Mouse (Mus musculus) erythroblast, embryonic 14.5 days (primary cell): ENCODE data around the gene Olfr1175-ps. TPM values are rescaled to one million over a fixed set of nuclear protein-coding genes. Genes with fewer than 3 reads are reported as not detected.

ENCODE experiments used
- H3K27me3 ChIP-seq: 2 replicates; pipeline ENCODE4 v1.6.1; 2012; ENCODE audit warnings: inconsistent platforms; ENCODE audit not compliant: control insufficient read depth
- H3K36me3 ChIP-seq: 2 replicates; pipeline ENCODE4 v1.6.1; 2012; ENCODE audit warnings: mild to moderate bottlenecking, inconsistent platforms; ENCODE audit not compliant: control insufficient read depth
- H3K4me1 ChIP-seq: 2 replicates; pipeline ENCODE4 v1.6.1; 2012; ENCODE audit warnings: inconsistent platforms; ENCODE audit not compliant: control insufficient read depth
- H3K4me3 ChIP-seq: replicated peaks from 2 replicates; pipeline ENCODE3; 2012; ENCODE audit warnings: moderate library complexity, mild to moderate bottlenecking, inconsistent platforms
- H3K9me3 ChIP-seq: 2 replicates; pipeline ENCODE4 v1.6.1; 2012; ENCODE audit warnings: low read length, inconsistent platforms, mixed read lengths; ENCODE audit not compliant: control insufficient read depth
- GATA1 ChIP-seq: IDR thresholded peaks from 2 replicates; pipeline ENCODE4 v1.6.1; 2012; ENCODE audit warnings: low read length, inconsistent platforms, mixed read lengths
- TAL1 ChIP-seq: IDR thresholded peaks from 3 replicates; pipeline ENCODE4 v1.6.1; 2012; ENCODE audit warnings: low read length, inconsistent platforms, mixed read lengths
- polyA plus RNA-seq: library from polyadenylated mRNA; stranded (reverse); fragments of >175 nt; gene quantifications from 2 replicates; pipeline ENCODE4 v1.2.3, GENCODE M21; 2012

The Olfr1175-ps gene
- not detected in 2 replicates for polyA plus RNA-seq

DNA sequence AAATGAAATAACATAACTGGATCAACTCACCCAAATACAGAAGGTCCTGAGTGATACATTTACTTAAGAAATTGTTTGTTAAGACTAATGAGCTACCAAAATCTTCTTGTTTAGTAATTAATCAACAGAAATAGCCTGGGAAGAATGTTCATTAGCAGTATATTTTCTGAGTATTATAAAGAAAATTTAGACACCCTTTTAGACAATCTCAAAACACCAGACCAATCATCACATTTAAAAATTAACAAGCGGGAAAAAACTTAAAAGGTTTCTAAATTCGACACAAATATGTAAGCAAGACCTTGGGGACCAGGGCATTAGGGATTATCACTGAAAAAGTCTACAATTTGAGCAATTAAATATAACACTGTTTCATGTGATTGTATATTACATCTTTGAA is at the start of gene Olfr1175-ps:
Gene Olfr1175-ps (minus strand): TSS at position 101 of the 400 bp plus-strand sequence.
- TF ChIP-seq GATA1 (no peak), TAL1 (no peak)
- Histone ChIP-seq H3K36me3 (no peaks in the 10 kb centered on the region), H3K4me1 (no peaks in the 10 kb centered on the region), H3K9me3 (no peaks in the 10 kb centered on the region), H3K27me3 (no peaks in the 10 kb centered on the region), H3K4me3 (no peak within 1 kb of the TSS)

DNA sequence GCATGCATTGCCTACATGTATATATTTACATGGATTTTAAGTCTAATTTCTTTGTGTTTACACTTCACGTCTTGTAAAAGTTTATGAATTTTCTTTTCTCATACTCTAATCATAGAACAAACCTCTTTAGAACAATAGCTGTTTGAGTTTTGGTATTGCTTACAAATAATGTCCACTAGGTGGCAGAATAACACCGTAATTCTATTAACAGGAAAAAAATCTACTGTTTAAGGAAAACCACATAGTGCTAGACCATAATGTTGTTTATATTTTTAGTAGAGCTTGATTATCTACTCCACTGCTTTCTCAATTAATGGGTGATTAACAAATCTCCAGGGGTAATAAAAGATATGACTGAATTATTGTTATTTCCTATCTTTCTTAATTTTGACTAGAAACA is 29.3 kb upstream of the Olfr1175-ps start:
- Histone ChIP-seq H3K36me3 (no peaks in the 10 kb centered on the region), H3K4me3 (no peak overlapping the region), H3K4me1 (no peaks in the 10 kb centered on the region), H3K9me3 (no peaks in the 10 kb centered on the region), H3K27me3 (no peaks in the 10 kb centered on the region)
- no peak for TF ChIP-seq GATA1
- no peak for TF ChIP-seq TAL1

- TF ChIP-seq TAL1 (no peak), GATA1 (no peak)
These were observed 19.4 kb upstream of the Olfr1175-ps start, which contains the start of gene Olfr1177-ps for GRCm38 (mm10) chr2:88346392-88346791. TSS of gene Olfr1177-ps (minus strand) at chr2:88346492.

DNA sequence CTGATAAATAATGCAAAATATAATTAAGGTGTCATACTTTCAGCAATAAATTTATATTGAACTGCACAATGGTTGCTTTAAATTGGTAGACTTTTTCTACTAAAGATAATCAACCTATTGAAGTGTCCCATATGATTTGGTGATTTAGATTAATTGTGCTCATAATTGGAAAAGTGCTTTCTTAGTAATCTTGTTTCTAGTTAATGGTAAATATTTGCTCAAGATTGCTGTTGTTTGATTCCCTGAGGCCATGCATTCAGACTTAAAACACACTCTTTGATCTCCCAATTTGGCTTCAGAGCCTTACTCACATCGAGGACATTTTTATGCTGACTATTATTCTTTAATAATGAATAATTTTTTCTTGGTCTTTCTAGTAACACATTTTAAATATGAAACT is 9.4 kb upstream of the Olfr1175-ps start, which contains the start of gene Olfr1176:
Gene Olfr1176 (plus strand): TSS at position 301 of the 400 bp plus-strand sequence.
- no peaks in the 10 kb centered on the region for H3K4me1 ChIP-seq
- H3K27me3 ChIP-seq, result no peaks in the 10 kb centered on the region
- H3K4me3 ChIP-seq, result no peak within 1 kb of the TSS
- TF ChIP-seq TAL1 (no peak), GATA1 (no peak)
- H3K9me3 ChIP-seq, result no peaks in the 10 kb centered on the region
- H3K36me3 ChIP-seq, result no peaks in the 10 kb centered on the region

More at GRCm38 (mm10) chr2:88346392-88346791, 19.4 kb upstream of the Olfr1175-ps start, which contains the start of gene Olfr1177-ps:
- Histone ChIP-seq H3K9me3 (no peaks in the 10 kb centered on the region), H3K4me3 (no peak within 1 kb of the TSS), H3K27me3 (no peaks in the 10 kb centered on the region), H3K36me3 (no peaks in the 10 kb centered on the region), H3K4me1 (no peaks in the 10 kb centered on the region)

- TF ChIP-seq TAL1, result no peak
- H3K9me3 ChIP-seq, result peaks cover 2% of the 10 kb centered on the region; the same call in 1 of the 2 replicates
- no peaks in the 10 kb centered on the region for H3K36me3 ChIP-seq
- no peaks in the 10 kb centered on the region for H3K4me1 ChIP-seq
- no peak within 1 kb of the TSS for H3K4me3 ChIP-seq
- H3K27me3 ChIP-seq, result no peaks in the 10 kb centered on the region
These were observed 12.0 kb downstream of the Olfr1175-ps start, which contains the start of gene Olfr1174-ps for GRCm38 (mm10) chr2:88315035-88315434. TSS of gene Olfr1174-ps (minus strand) at chr2:88315135.

DNA sequence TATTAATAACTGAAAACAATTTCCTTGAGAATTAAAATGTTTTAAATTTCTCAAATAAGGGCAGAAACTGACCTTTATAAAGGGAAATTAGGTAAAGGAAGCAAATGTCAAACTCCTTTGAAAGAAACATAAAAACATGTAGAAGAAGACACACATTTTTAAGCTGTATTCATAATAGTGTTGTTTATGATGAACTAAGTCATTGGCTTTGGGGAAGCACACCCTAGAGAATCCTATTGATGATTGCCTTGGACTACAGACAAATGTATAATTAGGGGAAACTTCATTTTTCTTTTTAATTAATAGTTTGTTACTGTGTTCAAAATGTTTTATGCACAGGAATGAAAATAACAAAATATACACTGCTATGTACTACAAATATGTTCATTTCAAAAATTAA is 47.2 kb downstream of the Olfr1175-ps start, which contains the start of gene Olfr1173:
Gene Olfr1173 (minus strand): TSS at position 101 of the 400 bp plus-strand sequence.
- Histone ChIP-seq H3K4me1 (no peaks in the 10 kb centered on the region), H3K27me3 (no peaks in the 10 kb centered on the region), H3K4me3 (no peak within 1 kb of the TSS), H3K9me3 (peaks cover 2% of the 10 kb centered on the region; the same call in 1 of the 2 replicates), H3K36me3 (no peaks in the 10 kb centered on the region)
- no peak for TF ChIP-seq TAL1
- no peak for TF ChIP-seq GATA1

Other genes starting within 250 kb of the Olfr1175-ps start
- not detected in 2 replicates for gene Olfr1164, start 233.2 kb downstream of the Olfr1175-ps start, polyA plus RNA-seq
- not detected in 2 replicates for gene Olfr1166, start 198.9 kb downstream of the Olfr1175-ps start, polyA plus RNA-seq
- gene Olfr1167, start 172.0 kb downstream of the Olfr1175-ps start, polyA plus RNA-seq, result not detected in 2 replicates
- not detected in 2 replicates for gene Olfr1168, start 145.3 kb downstream of the Olfr1175-ps start, polyA plus RNA-seq
- not detected in 2 replicates for gene Olfr1170, start 98.9 kb downstream of the Olfr1175-ps start, polyA plus RNA-seq
- not detected in 2 replicates for gene Olfr1173, start 47.3 kb downstream of the Olfr1175-ps start, polyA plus RNA-seq
- not detected in 2 replicates for gene Olfr1174-ps, start 12.1 kb downstream of the Olfr1175-ps start, polyA plus RNA-seq
- gene Olfr1176, start 9.5 kb upstream of the Olfr1175-ps start, polyA plus RNA-seq, result 0.02 TPM in 1 of 2 replicates, not detected in the other
- not detected in 2 replicates for gene Olfr1177-ps, start 19.3 kb upstream of the Olfr1175-ps start, polyA plus RNA-seq
- not detected in 2 replicates for gene Olfr1178, start 59.8 kb upstream of the Olfr1175-ps start, polyA plus RNA-seq
- gene Olfr1179, start 79.2 kb upstream of the Olfr1175-ps start, polyA plus RNA-seq, result not detected in 2 replicates
- not detected in 2 replicates for gene Olfr1180, start 91.9 kb upstream of the Olfr1175-ps start, polyA plus RNA-seq
- gene Olfr1181, start 99.0 kb upstream of the Olfr1175-ps start, polyA plus RNA-seq, result not detected in 2 replicates
- not detected in 2 replicates for gene Gm13757, start 121.9 kb upstream of the Olfr1175-ps start, polyA plus RNA-seq
- not detected in 2 replicates for gene Olfr1183, start 127.7 kb upstream of the Olfr1175-ps start, polyA plus RNA-seq
- 0.01 TPM in 1 of 2 replicates, not detected in the other for gene Olfr1184, start 156.4 kb upstream of the Olfr1175-ps start, polyA plus RNA-seq
- gene Olfr1185-ps1, start 166.1 kb upstream of the Olfr1175-ps start, polyA plus RNA-seq, result not detected in 2 replicates
- not detected in 2 replicates for gene Olfr1186, start 191.3 kb upstream of the Olfr1175-ps start, polyA plus RNA-seq
- not detected in 2 replicates for gene Olfr1188, start 229.7 kb upstream of the Olfr1175-ps start, polyA plus RNA-seq